Mouse (Mus musculus) embryonic facial prominence, embryonic 14.5 days (tissue): Measurements from ENCODE around the gene Skint3. TPM values are rescaled to one million over a fixed set of nuclear protein-coding genes. Genes with fewer than 3 reads are reported as not detected.
"Not testable (repeated sequence)": the region's sequence is repeated elsewhere in the genome, so short reads cannot be mapped to it uniquely, and the experiment has no call there.

Source experiments
- ATAC-seq: fragments of 200-750 bp; cut with Nextera tagmentation; 2 replicates; pipeline ENCODE4 v1.8.0; 2017; ENCODE audit warnings: low read depth, moderate number of reproducible peaks, moderate TSS enrichment
- DNase-seq: peaks from one replicate; pipeline ENCODE4 v3.0.0-alpha.2; 2015; ENCODE audit warnings: low spot score
- H3K27ac ChIP-seq: fragments of 300-500 bp; sonication (generic); replicated peaks from 2 replicates; pipeline ENCODE4 v1.5.1; 2014; ENCODE audit warnings: low read depth, mild to moderate bottlenecking, low read length, moderate library complexity
- H3K27me3 ChIP-seq: fragments of 300-500 bp; sonication (generic); replicated peaks from 2 replicates; pipeline ENCODE4 v1.6.1; 2014; ENCODE audit warnings: low read length; ENCODE audit not compliant: control insufficient read depth, insufficient read depth
- H3K36me3 ChIP-seq: fragments of 300-500 bp; sonication (generic); 2 replicates; pipeline ENCODE4 v1.6.1; 2014; ENCODE audit warnings: low read length, mixed read lengths; ENCODE audit not compliant: control insufficient read depth, insufficient read depth
- H3K4me1 ChIP-seq: fragments of 300-500 bp; sonication (generic); 2 replicates; pipeline ENCODE4 v1.6.1; 2014; ENCODE audit warnings: antibody characterized with exemption, low read length; ENCODE audit not compliant: control insufficient read depth, insufficient read depth
- H3K4me2 ChIP-seq: fragments of 300-500 bp; sonication (generic); 2 replicates; pipeline ENCODE4 v1.6.1; 2014; ENCODE audit warnings: low read depth, mild to moderate bottlenecking, low read length, moderate library complexity, mixed read lengths
- H3K4me3 ChIP-seq: fragments of 300-500 bp; sonication (generic); 2 replicates; pipeline ENCODE4 v1.5.1; 2014; ENCODE audit warnings: low read depth, mild to moderate bottlenecking, low read length
- H3K9ac ChIP-seq: fragments of 300-500 bp; sonication (generic); 2 replicates; pipeline ENCODE4 v1.6.1; 2014; ENCODE audit warnings: low read depth, mild to moderate bottlenecking, low read length, moderate library complexity, mixed read lengths
- H3K9me3 ChIP-seq: fragments of 300-500 bp; sonication (generic); 2 replicates; pipeline ENCODE4 v1.6.1; 2016; ENCODE audit warnings: low read length; ENCODE audit not compliant: control insufficient read depth
- WGBS: fragments of 180-500 bp; shearing (Covaris S2); extraction: QIAGEN DNeasy Blood & Tissue Kit; methylation state at CpG from one replicate; pipeline ENCODE4 v1.1.7; 2014; 5-methylcytosine and 5-hydroxymethylcytosine counted together
- polyA plus RNA-seq: library from polyadenylated mRNA; unstranded; fragments of >200 nt; fragmentation: Nextera tagmentation; extraction: Ambion mirVana; gene quantifications from 2 replicates; pipeline ENCODE4 v1.2.1, GENCODE M21; 2014

Gene Skint3
- polyA plus RNA-seq, 1 experiment from 2014 or later: 0.04 TPM

DNA sequence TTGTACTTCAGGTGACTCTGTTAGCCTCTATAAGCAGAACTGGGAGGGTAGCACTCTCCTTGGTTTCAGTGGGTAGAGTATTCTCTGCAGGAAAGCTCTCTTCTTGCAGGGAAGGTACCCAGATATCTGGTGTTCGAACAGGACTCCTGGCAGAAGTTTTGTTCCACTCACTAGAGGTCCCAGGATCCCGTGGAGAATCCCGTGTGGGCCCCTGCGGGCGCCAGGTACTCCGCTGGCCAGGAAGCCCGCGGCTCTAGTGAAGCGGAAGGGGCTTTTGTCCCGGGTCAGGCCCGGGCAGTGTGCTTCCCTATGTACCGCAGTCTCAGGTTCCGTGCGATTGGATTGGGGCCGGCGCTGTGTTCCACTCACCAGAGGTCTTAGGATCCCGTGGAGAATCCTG is 117.1 kb downstream of the Skint3 start:
- not testable (repeated sequence) for DNase-seq, H3K27ac ChIP-seq, H3K36me3 ChIP-seq, H3K27me3 ChIP-seq, H3K9me3 ChIP-seq, H3K4me2 ChIP-seq, H3K4me3 ChIP-seq, ATAC-seq, H3K4me1 ChIP-seq, H3K9ac ChIP-seq
- 93% methylated on average over 16 of the region's 17 CpGs for WGBS

Other genes with a start within 250 kb of the Skint3 start
- not detected in 2 replicates for gene Skint1, start 226.0 kb upstream of the Skint3 start, polyA plus RNA-seq
- 0.08 TPM in 1 of 2 replicates, not detected in the other for gene Skint4, start 160.2 kb upstream of the Skint3 start, polyA plus RNA-seq
- not detected in 2 replicates for gene Skint9, start 201.7 kb downstream of the Skint3 start, polyA plus RNA-seq